Mouse (Mus musculus): ENCODE data around the gene Mettl22.

Mettl22 gene

GRCm38 (mm10) chr16:8470603-8471481 is at the start of gene Mettl22:
Mettl22 (plus strand) TSS chr16:8470788.
- DNase-seq (ENCODE audit: low read depth, low spot score) = peak; percentile 95

- DNase-seq (ENCODE audit: low read depth, low spot score) = no peak
Observed at GRCm38 (mm10) chr16:8420842-8421241, 49.7 kb upstream of the Mettl22 start.

- DNase-seq (ENCODE audit: low read depth, low spot score) = no peak
Observed at GRCm38 (mm10) chr16:8423626-8424114, 46.9 kb upstream of the Mettl22 start.

- DNase-seq (ENCODE audit: low read depth, low spot score) = peak; percentile 62
Observed at GRCm38 (mm10) chr16:8424161-8424970, 46.2 kb upstream of the Mettl22 start.

- peak; percentile 51 for DNase-seq (ENCODE audit: low read depth, low spot score)
Observed at GRCm38 (mm10) chr16:8424971-8425330, 45.6 kb upstream of the Mettl22 start, which contains the start of gene Tmem114. Tmem114 (minus strand) TSS chr16:8425136.

- DNase-seq (ENCODE audit: low read depth, low spot score) = no peak
Observed at GRCm38 (mm10) chr16:8425736-8426135, 44.9 kb upstream of the Mettl22 start.

- peak; percentile 61 for DNase-seq (ENCODE audit: low read depth, low spot score)
Observed at GRCm38 (mm10) chr16:8429531-8429930, 41.1 kb upstream of the Mettl22 start.

- DNase-seq (ENCODE audit: low read depth, low spot score) = no peak
Observed at GRCm38 (mm10) chr16:8432616-8433015, 38.0 kb upstream of the Mettl22 start.

- no peak for DNase-seq (ENCODE audit: low read depth, low spot score)
Observed at GRCm38 (mm10) chr16:8444911-8445310, 25.7 kb upstream of the Mettl22 start.

GRCm38 (mm10) chr16:8446256-8446655 is 24.3 kb upstream of the Mettl22 start:
- no peak for DNase-seq (ENCODE audit: low read depth, low spot score)

- DNase-seq (ENCODE audit: low read depth, low spot score) = no peak
Observed at GRCm38 (mm10) chr16:8453301-8453700, 17.3 kb upstream of the Mettl22 start.

- DNase-seq (ENCODE audit: low read depth, low spot score) = peak; percentile 8
Observed at GRCm38 (mm10) chr16:8455221-8455620, 15.4 kb upstream of the Mettl22 start.

GRCm38 (mm10) chr16:8458391-8458790 is 12.2 kb upstream of the Mettl22 start:
- DNase-seq (ENCODE audit: low read depth, low spot score) = no peak

- DNase-seq (ENCODE audit: low read depth, low spot score) = peak; percentile 80
Observed at GRCm38 (mm10) chr16:8459098-8459497, 11.5 kb upstream of the Mettl22 start.

- no peak for DNase-seq (ENCODE audit: low read depth, low spot score)
Observed at GRCm38 (mm10) chr16:8470132-8470531, 456 bp upstream of the Mettl22 start.

GRCm38 (mm10) chr16:8487396-8488005 is 16.9 kb downstream of the Mettl22 start:
- DNase-seq (ENCODE audit: low read depth, low spot score) = no peak

GRCm38 (mm10) chr16:8489340-8489739 is 18.8 kb downstream of the Mettl22 start:
- DNase-seq (ENCODE audit: low read depth, low spot score) = peak; percentile 68

- DNase-seq (ENCODE audit: low read depth, low spot score) = no peak
Observed at GRCm38 (mm10) chr16:8491743-8492490, 21.3 kb downstream of the Mettl22 start.

- DNase-seq (ENCODE audit: low read depth, low spot score) = peak; percentile 84
Observed at GRCm38 (mm10) chr16:8494268-8494667, 23.7 kb downstream of the Mettl22 start.

GRCm38 (mm10) chr16:8496967-8497366 is 26.4 kb downstream of the Mettl22 start:
- DNase-seq (ENCODE audit: low read depth, low spot score) = peak; percentile 61

- no peak for DNase-seq (ENCODE audit: low read depth, low spot score)
Observed at GRCm38 (mm10) chr16:8504271-8504670, 33.7 kb downstream of the Mettl22 start.

Measured in brain, adult 2 months (tissue).